Mouse (Mus musculus) testis, postnatal 10 days (tissue): ENCODE data around the gene Olfr548-ps1.
A peak's percentile ranks its signal among the peaks of the same experiment; 100 is the strongest.
"Not testable (repeated sequence)": the region's sequence is repeated elsewhere in the genome, so short reads cannot be mapped to it uniquely, and the experiment has no call there.

Experiments used
- DNase-seq: peaks from one replicate; pipeline ENCODE4 v3.0.0; 2021; ENCODE audit warnings: low spot score

Gene Olfr548-ps1

GRCm38 (mm10) chr7:102540596-102540995, at the start of gene Olfr548-ps1:
Gene Olfr548-ps1, plus strand, starts transcription at chr7:102540896.
- no peak for DNase-seq

- not testable (repeated sequence) for DNase-seq
These were observed 46.3 kb upstream of the Olfr548-ps1 start for GRCm38 (mm10) chr7:102494416-102494815.

GRCm38 (mm10) chr7:102499473-102499872, 41.2 kb upstream of the Olfr548-ps1 start, which contains the start of gene Olfr545:
Gene Olfr545, minus strand, starts transcription at chr7:102499573.
- DNase-seq = no peak

GRCm38 (mm10) chr7:102501986-102502385, 38.7 kb upstream of the Olfr548-ps1 start:
- DNase-seq = no peak

GRCm38 (mm10) chr7:102506848-102507247, 33.8 kb upstream of the Olfr548-ps1 start:
- DNase-seq = peak; percentile 77

- no peak for DNase-seq
These were observed 32.6 kb upstream of the Olfr548-ps1 start for GRCm38 (mm10) chr7:102508066-102508465.

- no peak for DNase-seq
These were observed 32.0 kb upstream of the Olfr548-ps1 start for GRCm38 (mm10) chr7:102508666-102509065.

- no peak for DNase-seq
These were observed 31.0 kb upstream of the Olfr548-ps1 start for GRCm38 (mm10) chr7:102509726-102510125.

GRCm38 (mm10) chr7:102511927-102512326, 28.8 kb upstream of the Olfr548-ps1 start:
- DNase-seq = no peak

- DNase-seq = peak; percentile 95
These were observed 27.8 kb upstream of the Olfr548-ps1 start for GRCm38 (mm10) chr7:102512814-102513435.

GRCm38 (mm10) chr7:102514144-102514543, 26.6 kb upstream of the Olfr548-ps1 start:
- DNase-seq = no peak

- no peak for DNase-seq
These were observed 24.2 kb upstream of the Olfr548-ps1 start for GRCm38 (mm10) chr7:102516261-102517050.

GRCm38 (mm10) chr7:102517051-102517335, 23.7 kb upstream of the Olfr548-ps1 start:
- DNase-seq = no peak

- DNase-seq = no peak
These were observed 11.6 kb upstream of the Olfr548-ps1 start for GRCm38 (mm10) chr7:102529052-102529451.

- no peak for DNase-seq
These were observed 6.2 kb upstream of the Olfr548-ps1 start, which contains the start of gene Olfr547 for GRCm38 (mm10) chr7:102534449-102534848. Gene Olfr547, plus strand, starts transcription at chr7:102534749.

GRCm38 (mm10) chr7:102541251-102541650, 555 bp downstream of the Olfr548-ps1 start:
- no peak for DNase-seq

GRCm38 (mm10) chr7:102549570-102549969, 8.9 kb downstream of the Olfr548-ps1 start, which contains the start of gene Olfr549:
Gene Olfr549, plus strand, starts transcription at chr7:102549870.
- DNase-seq = no peak

- DNase-seq = no peak
These were observed 12.6 kb downstream of the Olfr548-ps1 start for GRCm38 (mm10) chr7:102553279-102553678.

- peak; percentile 84 for DNase-seq
These were observed 24.6 kb downstream of the Olfr548-ps1 start, which contains the start of gene Trim21 for GRCm38 (mm10) chr7:102564999-102565997. Gene Trim21, minus strand, starts transcription at chr7:102565486.

- no peak for DNase-seq
These were observed 25.5 kb downstream of the Olfr548-ps1 start for GRCm38 (mm10) chr7:102566219-102566618.

- no peak for DNase-seq
These were observed 30.4 kb downstream of the Olfr548-ps1 start, which contains the start of gene Olfr550 for GRCm38 (mm10) chr7:102571142-102571541. Gene Olfr550, plus strand, starts transcription at chr7:102571442.
